ENCODE assay signal across 11 mouse cellular contexts in genomic region chr7:29244732-29245416, GRCm38 (mm10). TPM values are rescaled to one million over a fixed set of nuclear protein-coding genes. Genes with fewer than 3 reads are reported as not detected.
A peak's percentile ranks its signal among the peaks of the same experiment; 100 is the strongest.
DNase-seq lines count a peak whose midpoint lies in the region; ATAC-seq and TF ChIP-seq lines count a peak whose summit lies in the region.
"Had no signal": no experiment of that assay in that cellular context is flagged by ENCODE, and none has a peak within 500 bp of the region (broad histone marks: within the 10 kb centered on the region; RNA-seq: fewer than 3 reads in every experiment).

No protein-coding gene starts in this region.

- no peak for ATAC-seq in liver, embryonic 11.5 days (replicated peaks; ENCODE audit: low FRiP score)
- ATAC-seq in activated CD4-positive, CD25-positive, alpha-beta regulatory T cell, adult 4 months, result peak; percentile 55
- ATAC-seq in cerebellum, adult (ENCODE audit: insufficient number of reproducible peaks, low FRiP score, low TSS enrichment), result no peak
- ATAC-seq: Patski had no signal

- H3K4me2 ChIP-seq in liver, embryonic 11.5 days, result no peak overlapping the region
- H3K4me2 ChIP-seq: embryonic facial prominence, embryonic 13.5 days had no signal

- H3K4me3 ChIP-seq in liver, adult 2 months (ENCODE audit: insufficient read depth, low read depth, low read length), result no peak overlapping the region
- H3K4me3 ChIP-seq in liver, embryonic 11.5 days (ENCODE audit: low read depth, low read length), result no peak overlapping the region
- H3K4me3 ChIP-seq: embryonic facial prominence, embryonic 13.5 days; hindbrain, embryonic 10.5 days had no signal

- no peak for TF ChIP-seq POLR2A in liver, adult 2 months (IDR thresholded peaks at IDR 0.05; ENCODE audit: extremely low read depth, insufficient read depth, low read length)

- H3K9me3 ChIP-seq in liver, embryonic 11.5 days (ENCODE audit: control insufficient read depth, low read length), result no peaks in the 10 kb centered on the region
- H3K9me3 ChIP-seq: embryonic facial prominence, embryonic 13.5 days; hindbrain, embryonic 10.5 days had no signal

- peak; percentile 44 for DNase-seq in adrenal gland, postnatal 25 days
- no peak for DNase-seq in adrenal gland, adult 8-10 months
- no peak for DNase-seq in liver, adult 2 months (ENCODE audit: extremely low read depth, low read depth, low spot score)
- DNase-seq in liver, embryonic 11.5 days (ENCODE audit: low spot score), result no peak
- DNase-seq in spleen, postnatal 4 days (ENCODE audit: low spot score in 2 of 2), result peak; percentile 37 to 76
- DNase-seq in gastrocnemius, adult 8-10 months (ENCODE audit: low spot score in 2 of 2), result no peak

- H3K79me2 ChIP-seq in liver, adult 2 months (ENCODE audit: control insufficient read depth, insufficient read depth, low read length), result no peaks in the 10 kb centered on the region

- peak; percentile 80 for TF ChIP-seq CTCF in liver, adult 2 months (IDR thresholded peaks at IDR 0.05; ENCODE audit: low read depth, low read length)

- no peak overlapping the region for H3K9ac ChIP-seq in liver, adult 2 months (ENCODE audit: low read depth, low read length)
- no peak overlapping the region for H3K9ac ChIP-seq in liver, embryonic 11.5 days (ENCODE audit: low read depth, low read length)
- H3K9ac ChIP-seq: embryonic facial prominence, embryonic 13.5 days had no signal

- H3K36me3 ChIP-seq in liver, adult 2 months (ENCODE audit: control insufficient read depth, insufficient read depth, low read length), result no peaks in the 10 kb centered on the region
- peaks cover 12% of the 10 kb centered on the region; the same call in 1 of the 2 replicates for H3K36me3 ChIP-seq in liver, embryonic 11.5 days (ENCODE audit: control insufficient read depth, insufficient read depth, low read length)

- H3K27ac ChIP-seq in liver, adult 2 months (replicated peaks; ENCODE audit: insufficient read depth, low read depth, low read length), result no peak overlapping the region
- H3K27ac ChIP-seq in liver, embryonic 11.5 days (ENCODE audit: low read depth, low read length), result no peak overlapping the region
- H3K27ac ChIP-seq: embryonic facial prominence, embryonic 13.5 days; hindbrain, embryonic 10.5 days had no signal

- WGBS in liver, adult 2 months, result 92% methylated on average over 7 of the region's 7 CpGs
- WGBS in liver, embryonic 11.5 days, result 79% methylated on average over 7 of the region's 7 CpGs

- no peaks in the 10 kb centered on the region for H3K27me3 ChIP-seq in liver, adult 2 months (ENCODE audit: control insufficient read depth, insufficient read depth, low read length)
- H3K27me3 ChIP-seq in liver, embryonic 11.5 days (replicated peaks; ENCODE audit: control insufficient read depth, insufficient read depth, low read length), result no peaks in the 10 kb centered on the region
- H3K27me3 ChIP-seq: Patski had no signal

- peaks cover 10% of the 10 kb centered on the region; the same call in 1 of the 2 replicates for H3K4me1 ChIP-seq in liver, adult 2 months (ENCODE audit: control insufficient read depth, insufficient read depth, low read length)
- H3K4me1 ChIP-seq in liver, embryonic 11.5 days (replicated peaks; ENCODE audit: control insufficient read depth, insufficient read depth, low read length), result peaks cover 19% of the 10 kb centered on the region

RNA-seq across cellular contexts. Expression of gene 2200002D01Rik, which starts 3.4 kb away (rescaled TPM):
- total RNA-seq in adrenal gland, postnatal 25 days (2021), result 0.86 and 2.0 TPM in 2 replicates
- total RNA-seq in adrenal gland, adult 8-10 months (2022), result 1 to 10 TPM; 3.0 to 6.9 (median 3.7) TPM
- 2.3 and 6.9 TPM in 2 replicates for total RNA-seq in liver, adult 2 months (2014; rRNA removed)
- polyA plus RNA-seq in liver, adult 2 months (2012; rRNA removed), result 5.2 and 7.4 TPM in 2 replicates
- polyA plus RNA-seq in liver, embryonic 11.5 days (2014; fragmentation: Nextera tagmentation; extraction: Ambion mirVana), result 3.2 and 4.4 TPM in 2 replicates
- 1 to 10 TPM; 2.7 to 3.6 TPM for polyA plus RNA-seq in activated CD4-positive, CD25-positive, alpha-beta regulatory T cell, adult 4 months (2017; shearing (Covaris generic))
- under 1 TPM in 3 of 4 experiments, not detected in 1; 0.44 to 0.85 (median 0.79) TPM for total RNA-seq in gastrocnemius, adult 8-10 months (2022)

RNA-seq across cellular contexts. Expression of gene Yif1b, which starts 6.7 kb away (rescaled TPM):
- 43.6 and 49.3 TPM in 2 replicates for total RNA-seq in adrenal gland, postnatal 25 days (2021)
- total RNA-seq in adrenal gland, adult 8-10 months (2022), result 10 to 100 TPM; 42.7 to 50.6 (median 44.6) TPM
- 40.7 and 59.9 TPM in 2 replicates for total RNA-seq in liver, adult 2 months (2014; rRNA removed)
- polyA plus RNA-seq in liver, adult 2 months (2012; rRNA removed), result 132 and 143 TPM in 2 replicates
- polyA plus RNA-seq in liver, embryonic 11.5 days (2014; fragmentation: Nextera tagmentation; extraction: Ambion mirVana), result 95.7 and 101 TPM in 2 replicates
- 10 to 100 TPM; 57.6 to 73.2 TPM for polyA plus RNA-seq in activated CD4-positive, CD25-positive, alpha-beta regulatory T cell, adult 4 months (2017; shearing (Covaris generic))
- 10 to 100 TPM; 36.9 to 39.3 (median 38.4) TPM for total RNA-seq in gastrocnemius, adult 8-10 months (2022)

RNA-seq across cellular contexts. Expression of gene Kcnk6, which starts 12.6 kb away (rescaled TPM):
- total RNA-seq in adrenal gland, postnatal 25 days (2021), result 1.1 and 1.6 TPM in 2 replicates
- 1 to 10 TPM; 1.2 to 2.6 (median 1.8) TPM for total RNA-seq in adrenal gland, adult 8-10 months (2022)
- 1.7 and 2.0 TPM in 2 replicates for total RNA-seq in liver, adult 2 months (2014; rRNA removed)
- 3.3 and 5.3 TPM in 2 replicates for polyA plus RNA-seq in liver, adult 2 months (2012; rRNA removed)
- polyA plus RNA-seq in liver, embryonic 11.5 days (2014; fragmentation: Nextera tagmentation; extraction: Ambion mirVana), result 2.0 and 2.6 TPM in 2 replicates
- 1 to 10 TPM; 1.6 to 1.9 TPM for polyA plus RNA-seq in activated CD4-positive, CD25-positive, alpha-beta regulatory T cell, adult 4 months (2017; shearing (Covaris generic))
- under 1 TPM; 0.39 to 0.63 (median 0.49) TPM for total RNA-seq in gastrocnemius, adult 8-10 months (2022)
- polyA plus RNA-seq: Patski had no signal

RNA-seq across cellular contexts. Expression of gene Catsperg1, which starts 31.0 kb away (rescaled TPM):
- 0.67 and 2.8 TPM in 2 replicates for total RNA-seq in adrenal gland, postnatal 25 days (2021)
- total RNA-seq in adrenal gland, adult 8-10 months (2022), result 1 to 10 TPM in 1 of 4 experiments, under 1 TPM in 3; 0.73 to 1.6 (median 0.82) TPM
- 0.27 and 0.28 TPM in 2 replicates for total RNA-seq in liver, adult 2 months (2014; rRNA removed)
- 0.12 and 0.24 TPM in 2 replicates for polyA plus RNA-seq in liver, adult 2 months (2012; rRNA removed)
- 0.31 and 0.64 TPM in 2 replicates for polyA plus RNA-seq in liver, embryonic 11.5 days (2014; fragmentation: Nextera tagmentation; extraction: Ambion mirVana)
- polyA plus RNA-seq in activated CD4-positive, CD25-positive, alpha-beta regulatory T cell, adult 4 months (2017; shearing (Covaris generic)), result under 1 TPM in 1 of 2 experiments, not detected in 1; 0.15 TPM
- under 1 TPM in 2 of 4 experiments, not detected in 2; 0.13 to 0.68 TPM for total RNA-seq in gastrocnemius, adult 8-10 months (2022)
- polyA plus RNA-seq: Patski had no signal

RNA-seq across cellular contexts. Expression of gene Spint2, which starts 36.8 kb away (rescaled TPM):
- total RNA-seq in adrenal gland, postnatal 25 days (2021), result 23.0 and 36.9 TPM in 2 replicates
- 100 to 1,000 TPM in 2 of 4 experiments, 10 to 100 TPM in 2; 75.9 to 116 (median 96.8) TPM for total RNA-seq in adrenal gland, adult 8-10 months (2022)
- 24.8 and 28.9 TPM in 2 replicates for total RNA-seq in liver, adult 2 months (2014; rRNA removed)
- 120 and 133 TPM in 2 replicates for polyA plus RNA-seq in liver, adult 2 months (2012; rRNA removed)
- 51.6 and 53.7 TPM in 2 replicates for polyA plus RNA-seq in liver, embryonic 11.5 days (2014; fragmentation: Nextera tagmentation; extraction: Ambion mirVana)
- 10 to 100 TPM; 66.6 to 70.2 TPM for polyA plus RNA-seq in activated CD4-positive, CD25-positive, alpha-beta regulatory T cell, adult 4 months (2017; shearing (Covaris generic))
- total RNA-seq in gastrocnemius, adult 8-10 months (2022), result 10 to 100 TPM; 11.2 to 15.9 (median 12.5) TPM

Comparison
In these comparisons a context has a peak if more than half of its experiments do, and no peak if none do; other contexts are left out.
1. DNase-seq: peak in adrenal gland, postnatal 25 days (single experiment) and spleen, postnatal 4 days (2 of 2); none in adrenal gland, adult 8-10 months (single experiment), liver, adult 2 months (single experiment), liver, embryonic 11.5 days (single experiment) and gastrocnemius, adult 8-10 months (0 of 2).